Mouse (Mus musculus): Measurements from ENCODE around the gene 1700007K13Rik. TPM values are rescaled to one million over a fixed set of nuclear protein-coding genes. Genes with fewer than 3 reads are reported as not detected.

1700007K13Rik gene
- polyA plus RNA-seq, 1 experiment from 2014 or later = 0.63 TPM

DNA sequence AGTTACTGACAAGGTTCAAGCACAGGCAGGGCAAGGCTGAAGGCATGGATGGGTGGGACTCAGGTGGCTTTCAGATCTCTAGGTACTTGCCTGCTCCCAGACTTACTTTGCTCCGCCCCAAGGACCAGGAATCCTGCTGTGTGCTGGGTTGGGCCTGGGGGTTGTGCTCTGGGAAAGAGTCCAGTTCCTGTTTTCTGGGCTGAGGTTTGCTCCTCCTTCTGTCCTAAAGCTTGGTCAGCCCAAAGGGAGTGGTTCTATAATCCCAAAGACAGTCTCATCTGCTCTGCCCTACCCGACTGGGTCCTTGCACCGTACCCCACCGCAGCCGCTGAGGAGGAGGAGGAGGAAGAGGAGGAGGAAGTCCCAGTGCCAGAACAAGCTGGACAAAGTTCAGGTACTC is 30.5 kb upstream of the 1700007K13Rik start, which contains the start of gene Gbgt1:
Gene Gbgt1, plus strand, starts transcription at position 221 of the 400 bp plus-strand sequence.
- no peaks in the 10 kb centered on the region for H3K36me3 ChIP-seq (ENCODE audit: control insufficient read depth, insufficient read depth, low read length)
- DNase-seq (ENCODE audit: low spot score) (peak; percentile 31), ATAC-seq (ENCODE audit: low FRiP score, low TSS enrichment) (peak; percentile 59)
- peak within 1 kb of the TSS; percentile 23 for H3K9ac ChIP-seq (ENCODE audit: low read length)
- no peaks in the 10 kb centered on the region for H3K27me3 ChIP-seq (ENCODE audit: control insufficient read depth, insufficient read depth, low read length)
- peaks cover 3% of the 10 kb centered on the region; the same call in 1 of the 2 replicates for H3K4me1 ChIP-seq (replicated peaks; ENCODE audit: control insufficient read depth, insufficient read depth)
- 60% methylated on average over 5 of the region's 5 CpGs for WGBS
- peak within 1 kb of the TSS; percentile 67 for H3K27ac ChIP-seq (replicated peaks)
- H3K4me2 ChIP-seq (replicated peaks; ENCODE audit: low read depth) = peak within 1 kb of the TSS; percentile 43
- peak within 1 kb of the TSS; percentile 20; the same call in 1 of the 2 replicates for H3K4me3 ChIP-seq (ENCODE audit: low read depth, low read length)
- no peak for TF ChIP-seq CTCF (IDR thresholded peaks at IDR 0.05; ENCODE audit: low read depth)
- no peak for TF ChIP-seq EP300 (optimal IDR thresholded peaks at IDR 0.05)
- H3K9me3 ChIP-seq (ENCODE audit: control insufficient read depth, low read length) = no peaks in the 10 kb centered on the region

DNA sequence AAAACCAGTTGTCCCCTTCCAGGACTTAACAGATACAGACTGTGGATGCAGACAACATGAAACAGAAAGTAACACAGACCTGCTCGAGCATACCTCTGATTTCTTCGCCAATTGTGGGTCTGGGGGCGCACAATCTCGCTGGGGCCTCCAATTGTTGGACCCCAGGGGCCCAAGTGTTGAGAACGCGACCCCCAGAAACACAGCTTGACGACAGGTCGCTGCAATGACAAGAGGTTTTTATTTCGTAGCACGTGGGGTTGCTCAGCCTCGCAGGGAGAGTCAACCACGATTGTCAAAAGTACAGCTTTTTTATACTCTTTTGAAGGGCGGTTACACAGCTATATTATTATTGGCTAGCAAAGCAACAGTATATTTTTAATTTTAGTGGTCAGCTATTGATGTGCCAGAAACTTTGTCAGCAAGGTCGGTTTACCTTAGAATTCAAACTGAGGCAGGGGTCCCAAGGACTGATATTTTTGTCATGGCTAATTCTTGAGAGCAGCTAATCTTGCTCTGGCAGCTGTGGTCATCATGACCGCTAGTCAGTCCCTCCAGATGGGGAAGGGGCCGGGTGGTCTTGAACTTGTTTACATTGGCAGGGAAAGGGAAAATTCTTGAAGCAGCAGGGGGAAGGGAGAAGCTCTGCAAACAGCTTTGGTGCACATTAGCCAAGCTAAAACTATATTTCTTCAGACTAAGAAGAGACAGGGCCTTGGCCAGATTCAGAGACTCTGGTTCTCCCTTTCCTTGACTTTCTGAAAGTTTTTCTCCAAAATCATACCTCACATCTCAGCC is 29.9 kb upstream of the 1700007K13Rik start:
- H3K27ac ChIP-seq (replicated peaks) = peak overlapping the region; percentile 67
- H3K4me1 ChIP-seq (replicated peaks; ENCODE audit: control insufficient read depth, insufficient read depth) = peaks cover 3% of the 10 kb centered on the region; the same call in 1 of the 2 replicates
- TF ChIP-seq EP300 (optimal IDR thresholded peaks at IDR 0.05) = no peak
- TF ChIP-seq CTCF (IDR thresholded peaks at IDR 0.05; ENCODE audit: low read depth) = no peak
- DNase-seq (ENCODE audit: low spot score) (no peak), ATAC-seq (ENCODE audit: low FRiP score, low TSS enrichment) (no peak)
- H3K4me2 ChIP-seq (replicated peaks; ENCODE audit: low read depth) = peak overlapping the region; percentile 20; the same call in 1 of the 2 replicates
- no peaks in the 10 kb centered on the region for H3K9me3 ChIP-seq (ENCODE audit: control insufficient read depth, low read length)
- H3K9ac ChIP-seq (ENCODE audit: low read length) = peak overlapping the region; percentile 23
- no peak overlapping the region for H3K4me3 ChIP-seq (ENCODE audit: low read depth, low read length)
- no peaks in the 10 kb centered on the region for H3K27me3 ChIP-seq (ENCODE audit: control insufficient read depth, insufficient read depth, low read length)
- 71% methylated on average over 16 of the region's 16 CpGs for WGBS
- no peaks in the 10 kb centered on the region for H3K36me3 ChIP-seq (ENCODE audit: control insufficient read depth, insufficient read depth, low read length)

DNA sequence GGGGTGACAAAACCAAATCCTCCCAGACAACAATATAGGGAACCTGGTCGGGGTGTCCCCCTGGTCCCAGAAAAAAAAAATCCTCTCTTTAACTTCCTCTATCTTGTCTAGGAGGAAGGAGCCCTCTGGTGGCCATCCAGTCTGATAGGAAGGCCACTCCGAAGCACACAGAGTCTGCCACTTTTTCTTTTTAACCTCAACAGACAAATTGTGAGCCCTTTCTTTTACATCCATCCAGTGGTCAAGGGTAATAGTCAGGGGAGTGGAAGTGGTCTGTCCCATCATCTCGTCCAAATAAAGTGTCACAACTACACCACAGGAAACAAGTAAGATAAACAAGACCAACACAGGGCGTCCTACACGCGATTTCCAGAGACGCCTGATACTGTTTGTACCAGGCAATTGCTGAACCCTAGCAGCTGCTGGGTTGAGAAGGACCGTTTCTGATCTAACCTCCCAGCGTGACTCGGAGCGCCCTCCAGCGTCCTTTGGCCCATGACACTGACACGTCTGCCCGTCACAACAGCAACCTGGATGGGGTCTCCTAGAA is 29.1 kb upstream of the 1700007K13Rik start:
- DNase-seq (ENCODE audit: low spot score) (no peak), ATAC-seq (ENCODE audit: low FRiP score, low TSS enrichment) (0 out of 2 replicates have a peak, but pooled peaks have one; percentile 24)
- Histone ChIP-seq H3K4me3 (ENCODE audit: low read depth, low read length) (no peak overlapping the region), H3K9ac (ENCODE audit: low read length) (peak overlapping the region; percentile 18; the same call in 1 of the 2 replicates), H3K4me1 (replicated peaks; ENCODE audit: control insufficient read depth, insufficient read depth) (peaks cover 3% of the 10 kb centered on the region; the same call in 1 of the 2 replicates), H3K27ac (replicated peaks) (no peak overlapping the region), H3K9me3 (ENCODE audit: control insufficient read depth, low read length) (no peaks in the 10 kb centered on the region), H3K36me3 (ENCODE audit: control insufficient read depth, insufficient read depth, low read length) (no peaks in the 10 kb centered on the region), H3K4me2 (replicated peaks; ENCODE audit: low read depth) (peak overlapping the region; percentile 20; the same call in 1 of the 2 replicates), H3K27me3 (ENCODE audit: control insufficient read depth, insufficient read depth, low read length) (no peaks in the 10 kb centered on the region)
- TF ChIP-seq CTCF (IDR thresholded peaks at IDR 0.05; ENCODE audit: low read depth) = peak; percentile 66
- no peak for TF ChIP-seq EP300 (optimal IDR thresholded peaks at IDR 0.05)
- 66% methylated on average over 14 of the region's 14 CpGs for WGBS

DNA sequence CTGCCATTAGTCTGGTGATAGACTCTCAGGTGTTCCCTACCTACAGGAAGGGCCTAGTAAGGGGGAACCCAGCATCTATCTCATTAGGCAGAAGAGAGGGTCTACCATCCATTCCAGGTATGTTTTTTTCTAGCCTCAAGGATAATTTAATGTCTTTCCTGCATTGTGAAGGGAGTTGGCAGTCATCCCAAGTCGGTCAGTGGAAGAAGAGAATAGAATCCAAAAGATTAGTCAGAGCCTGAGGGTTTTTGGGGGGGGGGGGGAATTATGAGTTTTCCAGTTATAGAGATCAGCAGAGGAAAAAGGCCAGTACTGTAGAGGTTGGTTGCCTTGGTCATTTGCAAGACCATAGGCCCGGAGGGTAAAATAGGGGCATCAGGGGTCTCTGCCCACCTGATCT is 28.4 kb upstream of the 1700007K13Rik start:
- Histone ChIP-seq H3K9ac (ENCODE audit: low read length) (no peak overlapping the region), H3K4me3 (ENCODE audit: low read depth, low read length) (no peak overlapping the region), H3K4me2 (replicated peaks; ENCODE audit: low read depth) (no peak overlapping the region), H3K4me1 (replicated peaks; ENCODE audit: control insufficient read depth, insufficient read depth) (peaks cover 3% of the 10 kb centered on the region; the same call in 1 of the 2 replicates), H3K36me3 (ENCODE audit: control insufficient read depth, insufficient read depth, low read length) (no peaks in the 10 kb centered on the region), H3K27me3 (ENCODE audit: control insufficient read depth, insufficient read depth, low read length) (no peaks in the 10 kb centered on the region), H3K9me3 (ENCODE audit: control insufficient read depth, low read length) (no peaks in the 10 kb centered on the region), H3K27ac (replicated peaks) (no peak overlapping the region)
- no peak for ATAC-seq (ENCODE audit: low FRiP score, low TSS enrichment)
- DNase-seq (ENCODE audit: low spot score) = no peak
- TF ChIP-seq EP300 (optimal IDR thresholded peaks at IDR 0.05) (no peak), CTCF (IDR thresholded peaks at IDR 0.05; ENCODE audit: low read depth) (no peak)
- WGBS = 71% methylated on average over 2 of the region's 2 CpGs

DNA sequence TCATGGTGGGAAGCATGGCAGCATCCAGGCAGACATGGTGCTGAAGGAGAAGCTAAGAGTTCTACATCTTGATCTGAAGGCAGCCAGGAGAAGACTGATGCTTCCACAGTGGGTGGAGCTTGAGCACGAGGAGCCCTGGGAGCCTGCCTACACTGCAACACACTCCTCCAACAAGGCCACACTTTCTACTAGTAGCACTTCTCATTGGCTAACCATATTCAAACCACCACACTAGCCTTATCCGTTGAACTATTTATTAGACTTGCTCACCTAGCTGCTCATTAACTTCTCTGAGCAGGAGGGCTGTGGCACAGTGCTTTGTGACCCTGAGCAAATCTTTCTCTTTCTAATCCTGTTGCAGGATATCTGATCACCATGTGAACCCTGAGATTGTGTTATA is 17.7 kb upstream of the 1700007K13Rik start:
- Histone ChIP-seq H3K9me3 (ENCODE audit: control insufficient read depth, low read length) (no peaks in the 10 kb centered on the region), H3K9ac (ENCODE audit: low read length) (no peak overlapping the region), H3K36me3 (ENCODE audit: control insufficient read depth, insufficient read depth, low read length) (no peaks in the 10 kb centered on the region), H3K27ac (replicated peaks) (no peak overlapping the region), H3K27me3 (ENCODE audit: control insufficient read depth, insufficient read depth, low read length) (no peaks in the 10 kb centered on the region), H3K4me3 (ENCODE audit: low read depth, low read length) (no peak overlapping the region), H3K4me2 (replicated peaks; ENCODE audit: low read depth) (no peak overlapping the region), H3K4me1 (replicated peaks; ENCODE audit: control insufficient read depth, insufficient read depth) (no peaks in the 10 kb centered on the region)
- no peak for ATAC-seq (ENCODE audit: low FRiP score, low TSS enrichment)
- 36% methylated on average over 2 of the region's 2 CpGs for WGBS
- DNase-seq (ENCODE audit: low spot score) = no peak
- TF ChIP-seq CTCF (IDR thresholded peaks at IDR 0.05; ENCODE audit: low read depth) = no peak
